Mouse (Mus musculus) cerebellum, adult (tissue): Measurements from ENCODE around the gene Pik3r2.

Experiments used
- ATAC-seq: cut with Nextera tagmentation; 2 replicates; pipeline ENCODE4 v1.9.2; 2017; ENCODE audit warnings: mild to moderate bottlenecking, moderate library complexity, mixed read lengths; ENCODE audit not compliant: insufficient number of reproducible peaks, low FRiP score, low TSS enrichment

Pik3r2 gene

GRCm38 (mm10) chr8:70802786-70803510, 26.4 kb upstream of the Pik3r2 start:
- no peak for ATAC-seq

GRCm38 (mm10) chr8:70801830-70802229, 25.3 kb upstream of the Pik3r2 start:
- ATAC-seq = no peak

- no peak for ATAC-seq
These were observed 24.6 kb upstream of the Pik3r2 start for GRCm38 (mm10) chr8:70801156-70801555.

DNA sequence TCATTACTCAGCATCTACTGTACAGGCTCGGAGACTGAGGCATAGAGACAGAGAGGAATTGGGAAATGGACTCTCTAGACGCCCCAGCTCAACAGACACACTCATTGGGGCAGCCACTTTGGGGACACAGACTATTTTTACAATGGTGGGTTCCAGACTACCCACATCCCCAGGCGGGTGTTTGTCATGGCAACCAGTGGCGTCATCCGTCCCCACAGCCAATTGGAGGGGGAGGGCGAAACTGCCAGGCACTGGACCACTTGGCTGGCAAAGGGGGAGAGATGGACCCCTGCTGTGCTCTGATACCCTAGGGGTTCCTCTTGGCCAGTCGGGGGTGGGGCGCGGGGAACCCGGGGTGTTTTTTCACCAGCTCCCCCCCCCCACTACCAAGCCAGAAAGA, 24.1 kb upstream of the Pik3r2 start:
- ATAC-seq = no peak

GRCm38 (mm10) chr8:70798281-70798680, 21.8 kb upstream of the Pik3r2 start:
- no peak for ATAC-seq

DNA sequence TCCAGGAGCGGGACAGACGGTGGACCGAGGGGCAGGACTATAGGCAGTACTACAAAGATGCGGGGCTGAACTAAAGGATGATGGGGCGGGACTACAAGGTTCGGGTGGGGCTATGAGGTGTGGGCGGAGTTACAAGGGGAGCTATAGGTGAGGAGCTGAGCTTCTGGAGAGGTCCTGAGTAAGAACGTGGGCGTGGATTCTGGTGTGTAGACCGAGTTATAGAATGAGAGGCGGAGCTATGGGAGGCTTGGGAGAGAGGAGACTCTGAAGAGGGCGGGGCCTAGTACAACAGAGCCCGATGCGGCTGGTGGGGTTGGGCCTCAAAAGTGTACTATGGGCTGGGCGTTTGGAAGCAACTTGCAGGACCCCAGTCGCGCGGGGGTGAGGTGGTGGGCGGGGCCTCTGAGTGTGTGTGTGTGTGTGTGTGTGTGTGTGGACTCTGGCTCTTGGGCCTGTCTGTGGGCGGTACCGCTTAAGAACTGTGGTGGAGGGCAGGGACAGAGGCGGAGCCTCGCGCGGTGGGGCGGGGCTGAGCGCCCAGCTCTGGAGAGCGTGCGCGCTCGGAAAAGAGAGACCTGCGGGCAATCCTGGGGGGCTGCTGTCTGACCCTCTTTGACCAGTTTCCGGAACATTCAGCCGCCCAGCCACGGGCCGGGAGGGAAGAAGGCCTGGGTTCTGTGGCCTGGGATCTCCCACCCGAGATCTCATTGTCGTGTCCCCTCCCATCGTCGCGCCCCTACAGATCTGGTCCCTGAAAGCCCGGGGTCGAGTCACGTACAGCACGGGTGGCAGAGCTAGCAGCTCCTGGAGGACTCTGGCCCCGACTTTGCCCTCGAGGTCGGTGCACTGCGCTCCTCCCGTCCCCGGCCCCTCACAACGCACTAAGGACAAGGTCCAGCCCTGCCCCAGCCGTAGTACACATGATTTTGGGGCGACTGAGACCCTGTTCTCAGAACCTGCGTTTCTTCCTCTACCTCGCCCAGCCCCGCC, 20.9 kb upstream of the Pik3r2 start:
- ATAC-seq = peak; percentile 50

- ATAC-seq = no peak
These were observed 20.0 kb upstream of the Pik3r2 start for GRCm38 (mm10) chr8:70796403-70797080.

DNA sequence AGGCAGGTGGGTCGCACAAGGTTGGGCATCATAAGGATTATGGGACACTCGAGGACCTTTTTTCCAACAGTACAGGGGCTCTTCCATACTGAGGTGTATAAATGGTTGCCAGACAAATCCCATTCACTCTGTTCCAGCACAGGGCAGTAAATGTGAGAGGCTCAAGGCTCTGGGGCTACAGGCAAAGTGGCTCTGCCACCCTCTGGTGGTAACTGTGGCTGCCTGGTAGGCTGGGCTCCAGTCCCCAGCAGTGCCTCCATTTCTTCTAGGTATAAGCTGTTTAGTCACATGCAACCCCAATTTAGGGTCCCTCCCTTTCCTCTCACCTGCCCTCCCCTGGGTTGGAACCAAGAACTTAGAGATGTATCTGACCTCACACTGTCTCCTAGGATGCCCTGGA, 18.9 kb upstream of the Pik3r2 start:
- ATAC-seq = no peak

- ATAC-seq = no peak
These were observed 17.7 kb upstream of the Pik3r2 start for GRCm38 (mm10) chr8:70794215-70794614.

GRCm38 (mm10) chr8:70792700-70793099, 16.2 kb upstream of the Pik3r2 start:
- peak; percentile 1; the same call in 1 of the 2 replicates for ATAC-seq

DNA sequence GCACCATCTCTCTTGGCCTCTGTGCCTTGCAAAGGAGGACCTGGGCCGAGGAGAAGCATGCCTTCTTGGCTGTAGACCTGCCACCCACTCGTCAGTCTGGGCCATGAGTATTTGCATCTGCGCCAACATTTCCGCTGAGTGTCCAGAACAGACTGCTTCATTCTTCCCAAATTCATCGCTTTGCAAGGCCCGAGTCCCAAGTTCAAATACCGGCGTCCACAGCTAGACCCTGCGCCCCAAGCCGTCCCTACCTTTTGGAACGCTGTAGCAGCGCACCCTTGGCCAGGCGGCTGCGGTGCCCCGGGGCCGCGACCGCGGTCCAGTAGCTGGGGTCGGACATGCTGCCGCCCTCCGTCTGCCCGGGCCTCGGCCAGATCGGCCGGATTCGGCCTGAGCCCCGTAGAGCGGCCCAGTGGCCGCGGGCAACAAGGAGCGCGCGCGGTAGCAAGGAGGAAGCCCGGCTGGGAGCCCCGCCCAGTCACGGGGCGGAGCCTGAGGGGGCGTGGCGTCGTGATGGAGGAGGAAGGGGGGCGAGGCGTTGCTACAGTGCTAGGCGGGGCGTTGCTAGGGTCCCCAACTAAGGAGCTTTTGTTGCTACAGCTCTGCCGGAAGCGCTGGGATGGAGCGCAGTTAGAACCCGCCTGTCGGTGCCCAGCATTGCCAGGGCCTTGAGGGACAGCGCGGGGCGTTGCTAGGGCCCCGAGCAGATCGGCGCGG, 15.6 kb upstream of the Pik3r2 start:
- peak; percentile 28 for ATAC-seq

DNA sequence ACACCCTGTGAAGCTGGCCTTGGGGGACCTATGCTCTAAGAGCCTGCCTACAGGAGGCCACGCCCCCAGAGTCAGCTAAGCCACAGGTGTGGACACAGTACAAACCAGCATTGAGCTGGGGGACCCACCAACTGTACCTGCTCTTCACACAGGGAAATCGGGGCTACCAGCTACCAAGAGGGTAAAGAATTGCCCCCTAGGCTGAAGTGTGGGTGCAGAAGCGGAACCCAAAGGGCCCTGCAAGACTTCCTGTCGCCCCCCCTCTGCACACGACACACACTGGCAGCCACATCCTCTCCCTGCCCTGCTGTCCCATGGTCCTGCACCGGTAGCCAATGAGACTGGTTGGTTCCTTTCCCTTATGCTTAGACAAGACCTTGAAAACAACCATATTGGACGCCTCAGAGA, 14.8 kb upstream of the Pik3r2 start:
- ATAC-seq = no peak

DNA sequence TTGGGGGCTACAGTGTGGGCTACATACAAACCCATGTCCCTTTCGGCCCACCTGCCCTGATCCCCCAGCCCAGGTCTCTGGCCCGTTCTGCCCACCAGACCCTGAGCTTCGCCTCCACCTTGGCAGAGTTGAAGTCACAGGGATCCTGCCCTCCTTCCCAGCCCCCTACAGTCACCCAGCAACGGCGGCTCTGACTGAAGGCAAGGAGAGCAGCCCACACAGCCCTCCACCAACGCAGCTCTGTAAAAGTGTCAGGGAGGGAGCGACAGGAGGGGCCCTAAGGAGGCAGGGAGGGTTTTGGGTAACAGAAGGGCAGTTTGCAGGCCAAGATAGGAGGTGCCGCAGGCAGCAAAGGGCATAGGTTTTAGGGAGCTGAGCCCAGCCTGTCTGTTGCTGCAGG, 14.3 kb upstream of the Pik3r2 start:
- no peak for ATAC-seq

GRCm38 (mm10) chr8:70789046-70789445, 12.5 kb upstream of the Pik3r2 start:
- no peak for ATAC-seq

GRCm38 (mm10) chr8:70787941-70788667, 11.6 kb upstream of the Pik3r2 start:
- ATAC-seq = peak; percentile 62

GRCm38 (mm10) chr8:70787051-70787445, 10.5 kb upstream of the Pik3r2 start:
- no peak for ATAC-seq

DNA sequence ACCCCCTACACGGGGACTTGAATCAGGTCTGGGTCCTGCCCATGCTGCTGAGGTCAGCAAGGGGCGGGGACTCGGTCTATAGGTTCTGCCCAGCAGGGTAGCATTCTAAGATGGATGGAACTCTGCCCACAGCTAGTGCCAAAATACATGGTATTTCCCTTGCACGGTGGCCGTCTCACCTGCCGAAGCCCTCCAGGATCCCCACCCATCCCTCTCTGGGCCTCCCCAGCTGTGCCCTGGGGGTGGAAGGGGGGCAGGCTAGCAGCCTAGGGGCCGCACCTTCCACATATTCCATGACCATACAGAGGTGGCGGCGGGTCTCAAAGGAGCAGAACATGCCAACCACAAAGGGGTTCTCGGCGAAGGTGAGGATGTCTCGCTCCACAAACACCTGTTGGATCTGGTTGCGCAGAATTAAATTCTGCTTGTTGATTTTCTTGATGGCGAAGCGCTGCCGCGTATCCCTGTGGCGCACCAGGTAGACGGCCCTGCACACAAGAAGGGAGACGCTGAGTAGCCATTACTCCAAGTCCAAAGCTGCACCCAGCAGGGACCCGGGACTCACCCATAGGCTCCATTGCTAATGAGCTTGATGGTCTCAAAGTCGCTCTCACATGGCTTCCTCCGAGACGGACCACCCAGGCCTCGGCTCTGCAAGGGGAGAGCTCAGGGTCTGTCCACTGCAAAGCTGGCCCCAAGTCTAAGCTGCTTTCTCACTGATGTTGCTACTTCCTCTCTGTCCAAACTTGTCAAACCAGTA, 10.0 kb upstream of the Pik3r2 start:
- no peak for ATAC-seq

DNA sequence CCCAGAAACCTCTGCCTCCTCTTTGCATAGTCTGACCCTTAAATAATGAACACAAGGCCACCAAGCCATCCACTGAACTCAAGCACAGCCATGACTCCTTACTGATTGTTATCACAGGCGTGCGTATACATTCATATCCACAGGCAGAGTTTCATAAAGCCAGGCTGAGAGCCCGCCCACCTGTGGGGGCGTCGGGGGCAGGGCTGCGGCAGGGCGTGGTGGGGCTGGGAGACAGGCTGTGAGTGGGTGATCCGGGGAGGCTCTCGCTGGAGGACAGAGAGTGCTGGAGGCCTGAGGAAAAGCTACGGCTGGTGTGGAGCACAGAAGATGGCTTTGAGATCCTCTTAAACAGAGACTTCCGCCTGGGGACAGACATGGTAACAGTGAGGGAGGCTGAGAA, 3.6 kb upstream of the Pik3r2 start:
- ATAC-seq = no peak
